Mouse (Mus musculus) splenic B cell, adult 2 months (primary cell): ENCODE results near the gene Elovl4.

Experiments
- DNase-seq: peaks from one replicate; pipeline ENCODE4 v3.0.0-alpha.2; 2011; ENCODE audit warnings: low read depth, low spot score
- H3K27me3 ChIP-seq: 2 replicates; pipeline ENCODE4 v1.6.1; 2012; ENCODE audit warnings: mild to moderate bottlenecking, low read length, moderate library complexity, mixed read lengths; ENCODE audit not compliant: control insufficient read depth, poor library complexity, insufficient read depth, severe bottlenecking
- H3K36me3 ChIP-seq: 2 replicates; pipeline ENCODE4 v1.6.1; 2012; ENCODE audit warnings: mild to moderate bottlenecking, low read length, moderate library complexity, mixed read lengths; ENCODE audit not compliant: control insufficient read depth, poor library complexity, insufficient read depth, severe bottlenecking

The Elovl4 gene

DNA sequence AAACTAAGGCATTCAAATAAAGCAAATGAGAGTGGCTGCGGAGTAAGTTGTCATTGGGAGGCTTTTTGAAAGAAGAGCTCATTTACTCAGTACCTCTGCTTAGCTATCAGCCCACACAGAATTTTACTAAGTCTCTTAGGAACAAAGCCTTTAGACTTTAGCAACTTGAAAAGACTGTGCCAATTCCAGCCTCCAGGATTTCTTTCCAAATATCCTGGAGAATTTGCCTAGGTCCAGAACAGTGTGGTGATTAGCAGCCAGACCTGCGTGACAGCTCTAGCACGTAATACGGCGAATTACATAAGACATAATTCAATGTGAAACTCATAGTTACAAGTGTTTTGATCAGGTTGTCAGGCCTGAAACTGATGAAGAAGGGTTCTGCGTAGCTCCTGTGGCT is 16.8 kb downstream of the Elovl4 start:
- DNase-seq = no peak
- Histone ChIP-seq H3K36me3 (no peaks in the 10 kb centered on the region), H3K27me3 (no peaks in the 10 kb centered on the region)

DNA sequence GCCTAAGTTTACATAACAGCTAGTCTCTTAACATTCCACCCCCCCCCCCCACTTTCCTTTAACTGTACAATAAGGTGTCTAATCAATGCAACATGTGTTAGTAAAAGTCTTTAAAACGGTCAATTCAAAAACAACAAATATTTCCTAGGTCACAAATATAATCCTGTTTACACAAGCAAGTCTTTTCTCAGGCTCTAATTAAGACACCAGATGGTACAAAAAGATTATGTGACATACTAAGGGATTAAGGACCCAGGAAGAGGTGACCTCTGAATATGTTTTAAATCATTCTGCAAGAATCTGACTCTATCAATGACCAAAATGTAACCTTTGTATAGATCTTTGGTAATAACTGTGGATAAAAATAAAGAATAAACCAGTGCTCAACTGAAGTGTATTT is 20.6 kb downstream of the Elovl4 start:
- DNase-seq = no peak
- Histone ChIP-seq H3K27me3 (no peaks in the 10 kb centered on the region), H3K36me3 (no peaks in the 10 kb centered on the region)

DNA sequence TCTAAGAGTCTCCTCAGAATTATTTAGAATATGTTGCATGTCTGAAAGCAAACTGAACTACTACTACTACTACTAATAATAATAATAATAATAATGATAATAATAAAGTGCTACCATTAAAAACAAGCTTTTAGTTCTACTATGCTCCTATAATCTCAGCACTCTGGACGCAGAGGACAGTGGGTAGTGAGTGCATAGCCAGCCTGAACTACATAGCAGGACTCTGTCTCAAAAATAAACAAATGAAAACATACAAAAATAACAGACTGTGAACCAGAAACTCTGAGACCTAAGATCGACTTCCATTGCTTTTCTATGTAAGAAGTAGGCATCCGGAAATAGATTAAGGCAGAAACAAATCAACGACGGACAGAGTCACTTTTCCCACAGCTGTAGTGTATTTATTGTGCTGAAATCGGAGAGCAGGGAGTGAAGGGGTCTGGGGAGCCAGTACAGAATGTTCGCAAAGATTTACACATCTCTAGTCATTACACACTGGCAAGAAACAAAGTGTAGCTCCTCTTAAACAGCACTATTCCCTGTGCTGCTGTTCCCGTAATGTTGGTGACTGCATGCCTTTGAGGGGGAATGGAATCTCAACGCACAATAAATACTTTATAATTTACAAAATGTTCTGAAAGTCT is 27.6 kb downstream of the Elovl4 start:
- Histone ChIP-seq H3K36me3 (no peaks in the 10 kb centered on the region), H3K27me3 (no peaks in the 10 kb centered on the region)
- no peak for DNase-seq

DNA sequence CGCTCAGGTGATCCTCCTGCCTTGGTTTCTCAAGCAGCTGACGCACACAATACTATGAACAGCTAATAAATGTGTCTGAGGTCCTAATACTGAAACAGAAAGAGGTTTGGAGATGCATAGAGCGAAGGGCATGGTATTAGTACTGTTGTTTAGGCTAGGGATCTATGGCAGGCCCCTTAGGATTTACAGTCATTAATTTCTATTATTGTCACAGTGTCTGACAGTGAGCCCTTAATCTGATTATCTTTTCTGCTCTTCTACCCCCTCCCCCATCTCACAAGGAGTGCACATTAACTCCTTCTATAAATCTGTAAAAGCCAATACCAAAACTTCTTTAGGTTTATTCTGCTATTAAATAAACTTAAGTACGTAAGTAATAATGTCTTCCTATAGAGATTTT is 44.8 kb downstream of the Elovl4 start:
- no peaks in the 10 kb centered on the region for H3K36me3 ChIP-seq
- DNase-seq = no peak
- no peaks in the 10 kb centered on the region for H3K27me3 ChIP-seq

- no peaks in the 10 kb centered on the region for H3K27me3 ChIP-seq
- no peak for DNase-seq
- H3K36me3 ChIP-seq = no peaks in the 10 kb centered on the region
Observed at GRCm38 (mm10) chr9:83731877-83732276, 74.2 kb downstream of the Elovl4 start.

- Histone ChIP-seq H3K36me3 (no peaks in the 10 kb centered on the region), H3K27me3 (no peaks in the 10 kb centered on the region)
- DNase-seq = no peak
Observed at GRCm38 (mm10) chr9:83730836-83731235, 75.2 kb downstream of the Elovl4 start.
